ENCODE assay signal across 14 mouse cellular contexts in the genomic region with DNA sequence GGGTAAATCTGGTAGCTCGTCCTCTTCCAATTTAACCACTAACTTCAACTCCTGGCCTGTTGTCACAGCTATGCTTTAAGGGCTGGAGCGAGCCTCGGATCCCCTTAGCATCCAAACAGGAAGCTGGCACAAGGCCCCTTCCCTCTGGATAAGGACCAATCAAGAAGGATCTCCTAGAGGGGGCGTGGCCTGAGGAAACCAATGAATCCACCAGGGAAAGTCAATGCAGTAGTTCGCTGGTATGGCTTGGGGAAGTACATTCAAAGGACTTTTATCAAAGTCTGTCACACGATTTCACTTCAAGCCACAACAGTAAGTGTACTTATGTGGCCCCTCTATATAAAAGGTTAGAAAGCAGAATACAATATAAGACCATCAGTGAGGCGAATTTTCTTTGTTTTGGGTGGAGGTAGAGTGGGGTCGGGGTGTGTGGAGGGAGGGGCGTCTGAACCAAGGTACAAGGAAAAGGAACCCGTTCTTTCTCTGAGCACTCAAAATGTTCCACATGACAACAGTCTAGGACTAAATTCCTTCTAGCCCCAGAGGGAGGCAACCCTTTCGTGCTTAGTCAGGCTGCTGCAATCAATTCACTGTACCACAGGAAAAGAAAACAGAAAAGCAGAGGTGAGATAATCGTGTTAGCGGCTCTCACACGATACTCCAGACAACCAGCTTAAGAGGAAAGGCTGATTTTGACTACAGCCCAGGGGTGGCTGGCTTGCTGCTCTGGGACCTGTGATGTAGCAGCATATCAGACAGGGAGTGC. TPM values are rescaled to one million over a fixed set of nuclear protein-coding genes. Genes with fewer than 3 reads are reported as not detected.
DNase-seq lines count a peak whose midpoint lies in the region; ATAC-seq and TF ChIP-seq lines count a peak whose summit lies in the region.
"Had no signal": no experiment of that assay in that cellular context is flagged by ENCODE, and none has a peak within 500 bp of the region (broad histone marks: within the 10 kb centered on the region; RNA-seq: fewer than 3 reads in every experiment).

No protein-coding gene starts in this region.

- in situ Hi-C loops in ES-E14 (cut with MboI; ENCODE audit: low sequenced_read_pairs in 2 of 2, unreplicated experiment in 2 of 2): no loop called here

- DNase-seq in cerebellum, postnatal 10 days: peak; percentile 38 to 44
- DNase-seq in kidney, postnatal 10 days: peak; percentile 19
- DNase-seq in ES-E14 (ENCODE audit: low read depth, low spot score): peak; percentile 75
- peak; percentile 39 for DNase-seq in embryonic facial prominence, embryonic 14.5 days (ENCODE audit: low spot score)
- DNase-seq in ovary, postnatal 10 days (ENCODE audit: low spot score): no peak
- no peak for DNase-seq in adrenal gland, adult 8-10 months
- DNase-seq: layer of hippocampus, postnatal 36 days had no signal

- no peak overlapping the region for H3K4me3 ChIP-seq in kidney, embryonic 14.5 days (ENCODE audit: low read length)
- peak overlapping the region in 1 of 2 experiments; percentile 62; a peak in 2 of 4 replicates for H3K4me3 ChIP-seq in ES-E14 (ENCODE audit: insufficient read depth in 1 of 2, low read depth in 1 of 2, low read length in 2 of 2, poor library complexity in 1 of 2, severe bottlenecking in 1 of 2)
- no peak overlapping the region for H3K4me3 ChIP-seq in embryonic facial prominence, embryonic 14.5 days (ENCODE audit: low read depth, low read length)
- H3K4me3 ChIP-seq: limb, embryonic 15.5 days; midbrain, embryonic 15.5 days had no signal

- H3K9me3 ChIP-seq in kidney, embryonic 14.5 days (ENCODE audit: control insufficient read depth, low read length): no peaks in the 10 kb centered on the region
- H3K9me3 ChIP-seq in ES-E14 (ENCODE audit: control insufficient read depth, insufficient read depth, low read depth, low read length): no peaks in the 10 kb centered on the region
- no peaks in the 10 kb centered on the region for H3K9me3 ChIP-seq in embryonic facial prominence, embryonic 14.5 days (ENCODE audit: control insufficient read depth, low read length)
- H3K9me3 ChIP-seq: limb, embryonic 15.5 days; midbrain, embryonic 15.5 days had no signal

- 73% methylated on average over 14 of the region's 14 CpGs for WGBS in kidney, embryonic 14.5 days
- WGBS in embryonic facial prominence, embryonic 14.5 days: 59% methylated on average over 14 of the region's 14 CpGs

- H3K27ac ChIP-seq in kidney, embryonic 14.5 days (ENCODE audit: low read depth, low read length): no peak overlapping the region
- H3K27ac ChIP-seq in ES-E14 (ENCODE audit: insufficient read depth, low read depth, low read length, poor library complexity, severe bottlenecking): no peak overlapping the region
- H3K27ac ChIP-seq in embryonic facial prominence, embryonic 14.5 days (replicated peaks; ENCODE audit: low read depth, low read length): no peak overlapping the region
- H3K27ac ChIP-seq: limb, embryonic 15.5 days; midbrain, embryonic 15.5 days had no signal

- no peaks in the 10 kb centered on the region for H3K36me3 ChIP-seq in kidney, embryonic 14.5 days (ENCODE audit: control insufficient read depth, insufficient read depth, low read length)
- H3K36me3 ChIP-seq in ES-E14 (ENCODE audit: control insufficient read depth, insufficient read depth, low read length, poor library complexity, severe bottlenecking): no peaks in the 10 kb centered on the region
- H3K36me3 ChIP-seq in embryonic facial prominence, embryonic 14.5 days (ENCODE audit: control insufficient read depth, insufficient read depth, low read length): no peaks in the 10 kb centered on the region
- H3K36me3 ChIP-seq: limb, embryonic 15.5 days; midbrain, embryonic 15.5 days had no signal

- ATAC-seq in cerebellum, adult (ENCODE audit: insufficient number of reproducible peaks, low FRiP score, low TSS enrichment): no peak
- no peak for ATAC-seq in kidney, embryonic 14.5 days (ENCODE audit: low FRiP score, low TSS enrichment)
- ATAC-seq in embryonic facial prominence, embryonic 14.5 days (ENCODE audit: low read depth): no peak
- ATAC-seq: forebrain, embryonic 16.5 days; midbrain, embryonic 15.5 days had no signal

- no peak overlapping the region for H3K9ac ChIP-seq in kidney, embryonic 14.5 days (ENCODE audit: low read depth, low read length)
- no peak overlapping the region for H3K9ac ChIP-seq in ES-E14 (ENCODE audit: insufficient read depth, low read depth, low read length, poor library complexity, severe bottlenecking)
- no peak overlapping the region for H3K9ac ChIP-seq in embryonic facial prominence, embryonic 14.5 days (ENCODE audit: low read depth, low read length)
- H3K9ac ChIP-seq: limb, embryonic 15.5 days; midbrain, embryonic 15.5 days had no signal

- H3K4me2 ChIP-seq in kidney, embryonic 14.5 days (replicated peaks; ENCODE audit: low read depth, low read length): no peak overlapping the region
- no peak overlapping the region for H3K4me2 ChIP-seq in embryonic facial prominence, embryonic 14.5 days (ENCODE audit: low read depth, low read length)
- H3K4me2 ChIP-seq: limb, embryonic 15.5 days; midbrain, embryonic 15.5 days had no signal

- no peaks in the 10 kb centered on the region for H3K27me3 ChIP-seq in kidney, embryonic 14.5 days (ENCODE audit: control insufficient read depth, insufficient read depth, low read length)
- no peaks in the 10 kb centered on the region for H3K27me3 ChIP-seq in embryonic facial prominence, embryonic 14.5 days (replicated peaks; ENCODE audit: control insufficient read depth, insufficient read depth, low read length)
- H3K27me3 ChIP-seq: limb, embryonic 15.5 days; midbrain, embryonic 15.5 days had no signal

- H3K4me1 ChIP-seq in kidney, embryonic 14.5 days (ENCODE audit: control insufficient read depth, insufficient read depth, low read length): no peaks in the 10 kb centered on the region
- H3K4me1 ChIP-seq in ES-E14 (ENCODE audit: control insufficient read depth in 2 of 2, insufficient read depth in 2 of 2, low read length in 2 of 2, poor library complexity in 1 of 2): peaks cover 0 to 5% of the 10 kb centered on the region in 2 experiments; a peak in 1 of 4 replicates
- H3K4me1 ChIP-seq in embryonic facial prominence, embryonic 14.5 days (ENCODE audit: control insufficient read depth, insufficient read depth, low read length): no peaks in the 10 kb centered on the region
- H3K4me1 ChIP-seq: limb, embryonic 15.5 days; midbrain, embryonic 15.5 days had no signal

TF ChIP-seq in ES-E14, 5 proteins besides CTCF, POLR2A, EP300 and RAD21:
- TF ChIP-seq MAFK (IDR thresholded peaks at IDR 0.05; ENCODE audit: insufficient read depth, low read depth, low read length): no peak
- no peak for TF ChIP-seq CHD2 (IDR thresholded peaks at IDR 0.05; ENCODE audit: low read depth, low read length)
- TF ChIP-seq ZNF384 (IDR thresholded peaks at IDR 0.05; ENCODE audit: low read depth, low read length): no peak
- TF ChIP-seq HCFC1 (IDR thresholded peaks at IDR 0.05; ENCODE audit: borderline replicate concordance, insufficient read depth, low read length): no peak
- no peak for TF ChIP-seq ZC3H11A (IDR thresholded peaks at IDR 0.05; ENCODE audit: borderline replicate concordance, low read depth, low read length)

RNA-seq across cellular contexts. Expression of a gene that starts 16.2 kb away (rescaled TPM):
- 2.0 and 2.7 TPM in 2 replicates for polyA plus RNA-seq in kidney, embryonic 14.5 days (2014; fragmentation: Nextera tagmentation; extraction: Ambion mirVana)
- total RNA-seq in ES-E14 (2012; rRNA removed): 0.76 and 1.3 TPM in 2 replicates
- polyA plus RNA-seq in embryonic facial prominence, embryonic 14.5 days (2014; fragmentation: Nextera tagmentation; extraction: Ambion mirVana): 4.3 and 4.6 TPM in 2 replicates
- total RNA-seq in adrenal gland, adult 8-10 months (2022): 1 to 10 TPM; 3.9 to 7.1 (median 5.9) TPM

RNA-seq across cellular contexts. Expression of a gene that starts 36.1 kb away (rescaled TPM):
- polyA plus RNA-seq in kidney, embryonic 14.5 days (2014; fragmentation: Nextera tagmentation; extraction: Ambion mirVana): 142 and 174 TPM in 2 replicates
- 42.5 and 61.6 TPM in 2 replicates for total RNA-seq in ES-E14 (2012; rRNA removed)
- 116 and 122 TPM in 2 replicates for polyA plus RNA-seq in embryonic facial prominence, embryonic 14.5 days (2014; fragmentation: Nextera tagmentation; extraction: Ambion mirVana)
- total RNA-seq in adrenal gland, adult 8-10 months (2022): 100 to 1,000 TPM; 118 to 126 (median 122) TPM

RNA-seq across cellular contexts. Expression of a gene that starts 57.6 kb away (rescaled TPM):
- polyA plus RNA-seq in kidney, embryonic 14.5 days (2014; fragmentation: Nextera tagmentation; extraction: Ambion mirVana): not detected in 2 replicates
- total RNA-seq in ES-E14 (2012; rRNA removed): 2.1 and 2.5 TPM in 2 replicates
- 0.15 TPM in 1 of 2 replicates, not detected in the other for polyA plus RNA-seq in embryonic facial prominence, embryonic 14.5 days (2014; fragmentation: Nextera tagmentation; extraction: Ambion mirVana)
- total RNA-seq in adrenal gland, adult 8-10 months (2022): 1 to 10 TPM in 3 of 4 experiments, under 1 TPM in 1; 0.73 to 3.9 (median 1.8) TPM
- polyA plus RNA-seq: forebrain, embryonic 16.5 days; heart, postnatal 0 days; kidney, embryonic 16.5 days; limb, embryonic 15.5 days; midbrain, embryonic 15.5 days had no signal

Comparison
In these comparisons a context has a peak if more than half of its experiments do, and no peak if none do; other contexts are left out.
1. DNase-seq: peak in cerebellum, postnatal 10 days (2 of 2), kidney, postnatal 10 days (single experiment), ES-E14 (single experiment) and embryonic facial prominence, embryonic 14.5 days (single experiment); none in ovary, postnatal 10 days (single experiment) and adrenal gland, adult 8-10 months (single experiment).